Mouse (Mus musculus) liver, embryonic 14.5 days (tissue): ENCODE data around the gene Sdk2. TPM values are rescaled to one million over a fixed set of nuclear protein-coding genes. Genes with fewer than 3 reads are reported as not detected.

Source experiments
- ATAC-seq: fragments of 200-750 bp; cut with Nextera tagmentation; 2 replicates; pipeline ENCODE4 v1.8.0; 2017; ENCODE audit warnings: moderate number of reproducible peaks, mild to moderate bottlenecking, moderate library complexity; ENCODE audit not compliant: insufficient read depth
- DNase-seq, 3 experiments: peaks; one replicate each; pipeline ENCODE4 v3.0.0-alpha.2; 2012 to 2013; ENCODE audit warnings: low read depth in 3 of 3, low spot score in 3 of 3
- H3K27ac ChIP-seq: fragments of 300-500 bp; sonication (generic); 2 replicates; pipeline ENCODE4 v1.5.1; 2014; ENCODE audit warnings: moderate library complexity, mild to moderate bottlenecking, control low read depth, inconsistent platforms
- H3K27me3 ChIP-seq: fragments of 300-500 bp; sonication (generic); 2 replicates; pipeline ENCODE4 v1.6.1; 2014; ENCODE audit warnings: mild to moderate bottlenecking, low read length, moderate library complexity; ENCODE audit not compliant: control insufficient read depth, insufficient read depth
- H3K36me3 ChIP-seq: fragments of 300-500 bp; sonication (generic); replicated peaks from 2 replicates; pipeline ENCODE4 v1.6.1; 2014; ENCODE audit warnings: low read depth; ENCODE audit not compliant: control insufficient read depth, insufficient read depth
- H3K4me1 ChIP-seq, 2 experiments: fragments of 200-500 bp in 1 of 2; fragments of 300-500 bp in 1 of 2; sonication (generic) in 1 of 2; replicated peaks; 2 replicates each; pipeline ENCODE4 v1.6.1; 2012 to 2014; ENCODE audit warnings: antibody characterized with exemption in 1 of 2, inconsistent platforms in 1 of 2, low read length in 1 of 2; ENCODE audit not compliant: control insufficient read depth in 2 of 2, insufficient read depth in 2 of 2
- H3K4me2 ChIP-seq: fragments of 300-500 bp; sonication (generic); 2 replicates; pipeline ENCODE4 v1.6.1; 2014; ENCODE audit warnings: low read depth, mild to moderate bottlenecking, control low read depth, moderate library complexity
- H3K4me3 ChIP-seq, 2 experiments: fragments of 200-500 bp in 1 of 2; fragments of 300-500 bp in 1 of 2; sonication (generic) in 1 of 2; 2 replicates each; pipeline ENCODE4 v1.5.1; 2012 to 2014; ENCODE audit warnings: low read depth in 2 of 2, low read length in 2 of 2, mild to moderate bottlenecking in 2 of 2, control low read depth in 1 of 2, inconsistent platforms in 1 of 2, moderate library complexity in 1 of 2; ENCODE audit not compliant: insufficient read depth in 1 of 2
- H3K9ac ChIP-seq: fragments of 300-500 bp; sonication (generic); replicated peaks from 2 replicates; pipeline ENCODE4 v1.6.1; 2014; ENCODE audit warnings: mild to moderate bottlenecking, control low read depth, moderate library complexity
- H3K9me3 ChIP-seq: fragments of 300-500 bp; sonication (generic); 2 replicates; pipeline ENCODE4 v1.6.1; 2016; ENCODE audit warnings: low read length, mixed read lengths; ENCODE audit not compliant: control insufficient read depth
- CTCF ChIP-seq: IDR thresholded peaks from 2 replicates; pipeline ENCODE4 v1.5.1; 2016; ENCODE audit warnings: antibody characterized with exemption, low read depth, control low read depth
- EP300 ChIP-seq: IDR thresholded peaks from 2 replicates; pipeline ENCODE4 v1.6.1; 2016; ENCODE audit warnings: antibody characterized with exemption, low read depth
- WGBS: fragments of 180-500 bp; shearing (Covaris S2); extraction: QIAGEN DNeasy Blood & Tissue Kit; methylation state at CpG from one replicate; pipeline ENCODE4 v1.1.7; 2014; ENCODE audit not compliant: insufficient replicate concordance; 5-methylcytosine and 5-hydroxymethylcytosine counted together
- polyA plus RNA-seq, 2 experiments: library from polyadenylated mRNA; depleted of rRNA in 1 of 2; stranded (reverse) in 1 of 2; unstranded in 1 of 2; fragments of >200 nt; fragmentation: Nextera tagmentation in 1 of 2; extraction: Ambion mirVana in 1 of 2; gene quantifications; 2 replicates each; pipeline versions ENCODE4 v1.2.1 to v1.2.3; 2012 to 2014

Sdk2 gene
- polyA plus RNA-seq, 2 experiments = 0.09 to 0.13 TPM

GRCm38 (mm10) chr11:113930112-113930511 lies 136.7 kb downstream of the Sdk2 start:
- TF ChIP-seq EP300 (no peak), CTCF (no peak)

DNA sequence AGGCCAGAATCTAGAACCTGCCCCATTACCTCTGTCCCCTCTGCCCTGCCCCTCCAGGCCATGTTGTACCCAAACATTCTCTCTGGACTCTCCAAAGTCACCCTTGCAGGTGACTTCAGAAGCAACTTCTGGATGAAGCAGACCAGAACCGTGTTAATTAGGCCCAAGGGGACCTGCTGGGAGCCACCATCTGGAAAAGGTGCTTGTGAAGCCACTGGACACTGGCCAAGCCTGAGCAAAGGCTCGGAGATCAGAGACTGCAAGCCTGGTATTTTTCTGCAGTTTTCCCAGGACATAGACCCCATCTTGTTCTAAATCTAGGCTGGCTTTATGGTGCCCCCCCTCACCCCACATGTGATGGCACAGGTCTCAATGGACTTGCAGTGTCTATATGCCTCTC lies 138.0 kb downstream of the Sdk2 start:
- Histone ChIP-seq H3K36me3 (no peaks in the 10 kb centered on the region), H3K27ac (no peak overlapping the region), H3K27me3 (no peaks in the 10 kb centered on the region), H3K4me2 (no peak overlapping the region), H3K9me3 (no peaks in the 10 kb centered on the region), H3K9ac (no peak overlapping the region), H3K4me1 (no peaks in the 10 kb centered on the region), H3K4me3 (no peak overlapping the region)
- WGBS = 50% methylated on average over 2 of the region's 2 CpGs
- DNase-seq (no peak), ATAC-seq (no peak)
- TF ChIP-seq CTCF (no peak), EP300 (no peak)

More at GRCm38 (mm10) chr11:113930112-113930511, 136.7 kb downstream of the Sdk2 start:
- WGBS = 65% methylated on average over 11 of the region's 11 CpGs
- Histone ChIP-seq H3K36me3 (no peaks in the 10 kb centered on the region), H3K4me2 (no peak overlapping the region), H3K9me3 (no peaks in the 10 kb centered on the region), H3K4me3 (no peak overlapping the region), H3K9ac (no peak overlapping the region), H3K27ac (no peak overlapping the region), H3K4me1 (no peaks in the 10 kb centered on the region), H3K27me3 (no peaks in the 10 kb centered on the region)
- ATAC-seq (no peak), DNase-seq (no peak)

GRCm38 (mm10) chr11:113928291-113928690 lies 138.6 kb downstream of the Sdk2 start:
- TF ChIP-seq EP300 (no peak), CTCF (no peak)
- no peak for DNase-seq
- 61% methylated on average over 9 of the region's 9 CpGs for WGBS
- Histone ChIP-seq H3K9ac (no peak overlapping the region), H3K4me2 (no peak overlapping the region), H3K9me3 (no peaks in the 10 kb centered on the region), H3K4me3 (no peak overlapping the region), H3K27ac (no peak overlapping the region), H3K36me3 (no peaks in the 10 kb centered on the region), H3K4me1 (no peaks in the 10 kb centered on the region), H3K27me3 (no peaks in the 10 kb centered on the region)
- no peak for ATAC-seq

GRCm38 (mm10) chr11:113927826-113928225 lies 139.0 kb downstream of the Sdk2 start:
- Histone ChIP-seq H3K27ac (no peak overlapping the region), H3K9ac (no peak overlapping the region), H3K4me1 (no peaks in the 10 kb centered on the region), H3K4me2 (no peak overlapping the region), H3K36me3 (no peaks in the 10 kb centered on the region), H3K4me3 (no peak overlapping the region), H3K27me3 (no peaks in the 10 kb centered on the region), H3K9me3 (no peaks in the 10 kb centered on the region)
- ATAC-seq (no peak), DNase-seq (no peak)
- TF ChIP-seq EP300 (no peak), CTCF (no peak)
- 49% methylated on average over 3 of the region's 3 CpGs for WGBS

DNA sequence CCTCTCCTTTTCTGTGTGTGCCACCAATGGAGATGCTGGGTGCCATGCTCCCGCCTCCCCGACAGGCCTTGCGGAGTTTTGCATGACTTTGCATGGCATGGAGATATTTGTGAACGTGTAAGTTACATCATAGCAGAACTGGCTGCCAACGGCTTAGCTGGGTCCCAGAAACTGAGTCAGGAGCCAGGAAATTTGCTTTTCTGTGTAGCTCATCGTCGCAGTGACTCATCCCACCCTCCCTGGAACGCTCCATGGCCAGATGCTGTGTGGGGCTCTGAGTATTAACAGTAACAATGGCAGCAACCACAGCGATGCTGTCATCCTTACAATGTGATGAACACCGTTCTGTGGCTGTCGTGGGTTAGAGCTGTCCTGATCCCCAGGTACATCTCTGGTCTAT lies 139.6 kb downstream of the Sdk2 start:
- H3K4me2 ChIP-seq = no peak overlapping the region
- TF ChIP-seq CTCF (no peak), EP300 (no peak)
- no peak overlapping the region for H3K9ac ChIP-seq
- no peaks in the 10 kb centered on the region for H3K36me3 ChIP-seq
- 69% methylated on average over 11 of the region's 11 CpGs for WGBS
- H3K9me3 ChIP-seq = no peaks in the 10 kb centered on the region
- no peaks in the 10 kb centered on the region for H3K27me3 ChIP-seq
- H3K4me1 ChIP-seq = no peaks in the 10 kb centered on the region
- no peak overlapping the region for H3K4me3 ChIP-seq
- no peak for ATAC-seq
- H3K27ac ChIP-seq = no peak overlapping the region
- DNase-seq = no peak
